Mouse (Mus musculus) G1E-ER4 (cell line): ENCODE data around the gene Reln. TPM values are rescaled to one million over a fixed set of nuclear protein-coding genes. Genes with fewer than 3 reads are reported as not detected.

ENCODE experiments used
- GATA1 ChIP-seq: IDR thresholded peaks from one replicate; pipeline ENCODE4 v1.8.0; 2012; ENCODE audit warnings: low read length, inconsistent platforms
- polyA plus RNA-seq: library from polyadenylated mRNA; stranded (reverse); fragments of >175 nt; gene quantifications from 2 replicates; pipeline ENCODE4 v1.2.3, GENCODE M21; 2012

Gene Reln
- polyA plus RNA-seq, 1 experiment = 0.05 TPM

DNA sequence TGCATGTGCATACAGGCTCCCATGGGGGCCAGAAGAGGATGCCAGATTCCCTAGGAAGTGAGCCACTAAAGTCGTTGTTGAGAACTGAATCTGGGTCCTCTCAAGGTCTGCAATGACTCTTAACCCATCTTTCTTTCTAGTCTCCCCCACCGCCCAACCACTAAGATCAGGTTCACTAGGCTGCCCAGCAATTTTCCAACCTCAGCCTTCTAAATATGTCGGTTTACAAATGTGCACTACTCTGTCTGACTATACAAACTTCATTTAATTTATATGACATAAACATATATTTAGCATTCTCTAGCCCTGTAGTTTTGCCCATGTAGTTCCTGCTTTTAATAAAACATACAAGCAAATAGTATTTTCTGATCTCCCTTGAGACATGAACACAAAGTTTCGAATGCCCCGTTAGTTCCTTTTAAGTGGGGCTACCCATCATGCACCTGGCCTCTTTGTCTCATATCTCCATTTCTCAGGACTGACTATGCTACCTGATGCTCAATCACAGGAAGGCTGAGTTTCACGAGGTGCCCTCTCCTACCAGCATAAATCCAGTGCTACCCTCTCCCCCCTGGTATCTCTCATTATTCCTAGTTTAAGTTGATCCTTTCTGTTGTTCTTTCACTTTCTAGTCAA lies 317.1 kb downstream of the Reln start:
- TF ChIP-seq GATA1 = no peak

DNA sequence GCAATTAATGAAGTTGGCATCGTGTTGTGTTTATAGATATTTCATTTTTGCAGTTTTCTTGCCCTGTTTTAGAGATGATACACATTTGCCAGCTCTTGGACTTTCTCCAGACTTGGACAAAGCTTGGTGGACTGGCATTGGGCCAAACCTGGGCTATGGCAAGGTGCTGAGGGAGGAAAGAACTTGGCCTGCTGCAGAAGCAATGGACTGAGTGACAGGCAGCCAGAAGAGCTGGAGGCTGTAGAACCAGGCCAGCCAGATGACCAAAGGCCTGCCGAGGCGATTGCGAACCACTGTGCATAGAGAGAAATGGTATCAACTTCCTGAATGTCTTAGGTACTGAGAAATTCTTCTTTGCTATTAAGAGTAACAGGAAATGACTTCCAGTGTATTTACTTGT lies 318.8 kb downstream of the Reln start:
- TF ChIP-seq GATA1 = no peak

DNA sequence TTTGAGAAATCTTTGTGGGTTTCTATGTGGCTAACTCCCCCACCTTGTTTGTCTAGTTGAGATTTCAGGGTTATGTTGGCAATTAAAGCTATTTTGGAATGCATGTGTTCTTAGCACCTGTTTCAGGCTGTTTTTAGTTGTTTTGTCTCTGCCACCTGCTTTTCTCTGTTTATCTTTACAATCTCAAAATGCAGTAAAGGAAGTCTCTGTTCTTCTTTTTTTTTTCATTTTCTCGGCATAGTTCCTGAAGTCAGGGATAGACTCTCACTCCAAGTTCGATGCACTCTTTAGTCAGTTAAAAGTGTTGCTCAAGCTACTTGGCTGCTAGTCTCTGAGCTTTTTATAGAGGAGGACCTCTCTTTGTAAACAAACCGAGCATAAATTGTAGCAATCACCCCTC lies 320.4 kb downstream of the Reln start:
- no peak for TF ChIP-seq GATA1

DNA sequence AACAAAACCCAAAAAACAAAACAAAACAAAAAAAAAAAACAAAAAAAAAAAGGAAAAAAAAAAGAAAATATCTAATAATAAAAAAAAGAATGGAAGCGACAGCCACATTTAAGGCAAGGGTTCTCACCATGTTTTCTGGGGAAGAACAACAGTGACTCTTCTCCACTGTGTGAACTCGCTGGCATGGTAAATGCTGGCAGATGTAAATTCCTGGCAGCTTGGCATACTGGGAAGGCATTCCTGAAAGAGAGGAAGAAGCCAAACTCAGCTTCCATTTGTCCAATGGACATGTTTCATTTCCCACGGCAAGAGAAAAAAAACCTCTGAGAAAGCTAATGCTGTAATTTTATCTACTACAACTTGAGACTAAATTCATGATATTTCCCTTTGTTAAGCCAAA lies 326.6 kb downstream of the Reln start:
- no peak for TF ChIP-seq GATA1

DNA sequence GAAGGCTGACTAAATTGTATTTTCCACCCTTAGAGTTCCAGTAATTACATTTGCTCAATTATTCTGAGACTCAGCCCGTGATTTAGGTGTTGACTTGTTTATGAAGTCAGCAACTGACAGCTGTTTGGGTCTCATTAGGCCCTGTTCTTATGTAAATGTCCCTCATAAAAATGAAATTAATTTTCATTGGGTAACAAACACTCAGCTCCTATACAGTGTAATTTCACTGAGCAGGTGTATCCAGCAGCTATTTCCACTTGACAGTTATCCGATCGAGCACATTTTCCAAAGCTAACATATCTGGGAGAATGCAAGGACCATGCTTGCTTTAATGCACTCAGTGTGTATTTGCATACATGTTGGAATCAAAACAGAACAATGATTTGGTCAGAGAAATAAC lies 330.0 kb downstream of the Reln start:
- no peak for TF ChIP-seq GATA1

DNA sequence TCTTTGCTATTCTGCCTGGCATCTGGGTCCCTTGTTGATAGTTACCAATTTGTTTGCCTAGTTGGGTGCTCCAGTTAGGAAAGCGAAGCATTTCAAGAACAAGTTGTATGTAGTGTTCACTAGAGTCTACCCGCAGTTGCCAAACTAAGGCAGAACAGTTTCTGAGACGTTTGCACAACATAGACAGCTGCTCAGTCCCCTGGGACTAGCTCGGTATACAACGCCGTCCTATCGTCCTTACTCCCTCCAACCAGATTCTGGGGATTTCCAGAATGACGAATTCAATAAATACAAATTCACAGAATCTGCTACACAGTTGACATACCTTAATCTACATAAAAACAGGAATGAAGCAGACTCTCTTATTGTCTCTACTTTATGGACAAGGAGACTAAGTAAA lies 335.4 kb downstream of the Reln start:
- TF ChIP-seq GATA1 = no peak

DNA sequence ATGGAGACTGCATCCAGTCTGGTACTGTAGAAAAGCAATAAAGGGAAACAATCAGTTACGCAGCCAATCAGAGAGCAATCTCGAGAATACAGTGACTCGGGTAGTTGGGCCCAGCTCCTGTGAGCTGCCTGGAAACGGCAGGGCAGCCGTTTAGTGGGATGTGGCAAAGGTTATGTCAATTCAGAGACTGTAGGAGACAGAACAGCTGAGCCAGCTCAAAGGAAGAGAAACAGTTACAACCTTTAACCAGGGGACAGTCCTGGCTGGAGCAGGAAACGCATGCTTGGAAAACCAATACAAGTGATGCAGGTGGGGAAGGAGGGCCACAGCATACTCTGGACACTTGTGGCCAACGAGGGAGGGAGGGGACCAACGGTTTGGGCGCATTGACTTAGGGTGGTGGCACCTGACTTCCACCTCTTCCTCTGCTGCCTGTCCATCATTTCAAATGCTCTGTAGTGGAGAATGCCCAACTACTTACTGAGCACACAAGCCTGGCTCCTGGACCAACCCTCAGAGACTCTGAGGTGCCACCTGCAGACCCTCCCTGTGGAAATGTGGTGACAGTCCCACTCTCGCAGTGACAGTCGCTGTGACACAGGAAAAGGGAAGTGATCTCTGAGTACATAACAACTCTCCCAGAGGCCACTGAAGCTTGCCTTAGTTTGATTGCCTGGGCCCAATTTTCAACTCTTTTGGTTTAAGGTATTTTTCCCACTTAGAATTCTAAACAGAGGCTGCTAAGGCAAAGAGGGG lies 337.0 kb downstream of the Reln start:
- TF ChIP-seq GATA1 = no peak

DNA sequence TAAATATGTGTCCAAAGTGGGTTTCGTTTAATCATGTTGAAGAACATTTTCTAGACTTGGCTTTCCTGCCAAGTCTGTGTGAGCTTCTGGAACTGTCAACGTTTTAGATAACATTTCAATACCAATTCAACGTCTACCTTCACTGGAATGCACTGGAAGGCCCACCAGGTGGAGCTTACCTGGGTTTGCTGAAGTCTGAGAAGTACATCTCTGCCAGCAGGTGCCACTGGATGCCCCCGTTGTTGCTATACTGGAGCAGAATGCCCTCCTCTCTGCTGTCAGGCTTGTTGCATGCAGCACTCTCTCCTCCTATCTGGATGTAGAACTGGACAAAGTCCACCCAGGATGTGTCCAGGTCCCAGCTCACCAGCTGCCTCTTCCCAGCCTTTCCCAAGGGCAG lies 340.6 kb downstream of the Reln start:
- no peak for TF ChIP-seq GATA1

DNA sequence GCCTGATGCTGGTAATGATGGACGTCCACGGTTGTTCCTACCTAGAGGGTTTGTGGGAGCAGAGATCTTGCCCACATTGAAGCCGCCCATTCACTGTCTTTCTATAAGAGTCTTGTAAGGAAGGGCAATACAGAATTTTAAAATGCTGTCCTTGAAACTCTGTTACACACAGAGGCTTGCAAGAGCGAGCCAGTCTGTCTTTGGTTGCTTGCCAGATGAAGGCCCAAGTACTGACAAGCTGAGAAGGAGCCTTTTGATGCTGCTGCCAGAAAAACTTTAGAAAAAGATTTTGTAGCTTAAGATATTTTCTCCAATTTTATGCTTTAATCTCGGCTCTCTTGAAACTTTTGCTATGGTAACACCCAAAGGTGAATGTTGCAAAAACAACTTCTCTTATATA lies 356.8 kb downstream of the Reln start:
- TF ChIP-seq GATA1 = no peak

DNA sequence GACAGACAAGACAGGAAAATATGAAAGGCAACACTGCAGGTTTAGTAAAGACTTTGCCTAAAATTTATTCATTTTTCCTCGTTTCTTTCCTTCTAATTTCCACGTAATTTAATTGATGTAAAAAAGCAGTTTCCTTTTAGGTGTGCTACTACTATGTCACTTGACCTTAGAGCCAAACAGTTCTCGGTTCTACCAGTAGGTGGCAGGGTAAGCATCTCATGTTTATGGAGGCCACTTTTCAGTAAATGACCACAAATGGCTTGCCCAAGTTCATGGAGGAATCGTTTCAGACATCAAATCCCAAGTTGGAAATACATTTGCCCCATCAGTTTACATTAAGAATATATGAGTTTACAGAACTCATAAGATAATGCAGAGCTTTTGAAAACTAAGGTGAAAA lies 358.2 kb downstream of the Reln start:
- TF ChIP-seq GATA1 = no peak

DNA sequence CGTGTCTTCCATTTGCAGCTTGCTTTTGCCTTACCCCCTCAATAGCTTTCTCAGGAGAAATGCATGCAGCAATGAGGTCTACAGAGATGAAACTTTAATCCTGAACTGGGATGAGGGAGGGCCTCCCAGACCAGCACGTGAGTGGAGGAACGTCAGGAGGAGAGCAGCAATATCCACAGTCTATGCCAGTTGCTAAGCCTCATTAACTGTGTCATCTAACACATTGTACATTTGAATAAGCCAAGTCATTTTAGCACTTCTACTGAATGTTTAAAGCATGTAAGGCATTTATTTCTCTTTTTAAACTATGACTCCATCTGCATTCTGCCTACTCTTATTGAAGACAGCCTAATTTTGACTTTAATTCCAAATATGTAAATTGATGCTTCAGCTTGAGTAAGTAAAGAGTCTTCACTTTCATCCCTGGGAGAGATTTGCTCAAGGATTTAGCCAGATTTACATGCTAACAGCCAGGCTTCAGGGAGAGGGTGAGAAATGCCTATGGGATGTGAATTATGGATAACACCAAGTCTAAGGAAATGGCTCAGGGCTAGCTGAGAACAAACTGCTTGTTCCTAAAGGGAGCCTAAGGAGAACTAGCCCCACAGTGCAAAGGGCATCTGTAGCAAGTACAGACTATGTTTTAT lies 361.4 kb downstream of the Reln start:
- TF ChIP-seq GATA1 = no peak

DNA sequence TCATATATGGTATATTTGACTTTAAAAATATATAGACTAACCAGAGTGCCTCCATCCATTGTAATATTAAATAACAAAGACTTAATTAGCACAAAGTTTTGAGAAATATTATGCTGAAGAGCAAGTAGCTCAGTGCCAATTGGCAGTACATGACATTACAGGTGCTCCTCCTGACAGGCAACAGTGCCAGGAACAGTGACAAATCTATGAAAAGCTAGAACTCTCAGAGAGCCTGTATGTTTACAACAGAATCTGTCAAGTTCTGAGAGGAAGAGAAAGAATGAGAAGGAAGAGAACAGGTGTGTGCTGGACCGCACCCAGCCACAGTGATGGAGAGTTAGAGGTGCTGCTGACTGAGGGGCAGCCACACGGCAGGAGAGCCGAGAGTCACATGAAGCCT lies 363.3 kb downstream of the Reln start:
- TF ChIP-seq GATA1 = no peak

DNA sequence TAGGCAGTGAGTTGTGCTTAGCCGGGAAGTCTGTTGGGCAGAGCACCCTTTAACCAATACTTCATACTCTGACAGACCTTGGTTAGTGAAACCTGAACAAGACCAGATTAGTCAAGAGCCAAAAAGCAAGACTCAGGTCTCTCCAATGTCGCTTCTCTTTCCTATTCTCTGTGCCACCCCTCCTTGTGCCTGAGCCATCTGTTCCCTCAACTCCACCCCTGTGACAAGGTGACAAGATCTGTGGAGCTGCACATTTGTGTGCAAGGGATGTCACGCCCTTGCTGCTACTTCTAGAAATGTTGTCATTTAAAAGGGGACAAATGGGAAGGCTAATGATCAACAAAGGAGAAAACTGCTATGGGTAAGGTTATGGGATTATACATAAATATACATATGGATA lies 364.0 kb downstream of the Reln start:
- TF ChIP-seq GATA1 = no peak

DNA sequence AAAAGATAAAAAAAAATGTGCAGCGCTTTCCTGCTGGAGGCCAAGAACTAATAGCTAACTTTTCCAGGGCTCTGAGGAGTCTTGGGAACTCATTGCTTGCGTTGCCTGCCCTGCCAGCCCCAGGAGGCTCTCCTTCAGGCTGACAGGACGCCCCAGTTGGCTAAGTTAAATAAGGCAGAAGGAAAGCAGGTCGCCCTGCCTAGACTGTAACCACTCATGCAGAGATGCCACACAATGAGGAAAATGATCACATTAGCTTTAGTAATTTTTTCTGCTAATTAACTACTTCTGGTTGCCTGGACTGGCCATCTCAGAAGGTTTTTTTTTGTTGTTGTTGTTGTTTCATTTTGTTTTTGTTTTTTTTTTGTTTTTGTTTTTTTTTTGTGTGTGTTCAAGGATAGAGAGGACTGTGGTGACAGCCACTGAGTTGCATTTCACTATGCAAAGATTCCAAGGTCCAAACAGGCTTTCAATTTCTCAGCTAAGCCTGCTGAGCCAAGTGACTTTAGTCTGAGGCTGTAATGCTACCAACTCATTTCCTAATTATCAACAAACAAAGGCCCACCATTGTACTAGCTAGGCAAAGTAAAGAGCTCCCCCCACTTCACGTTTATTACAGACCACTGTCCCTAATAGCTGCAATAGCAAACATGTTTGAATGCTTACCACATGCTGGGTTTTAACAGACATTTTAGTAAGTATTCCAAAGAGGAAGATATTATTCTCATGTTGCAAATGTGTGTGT lies 371.1 kb downstream of the Reln start:
- TF ChIP-seq GATA1 = no peak

DNA sequence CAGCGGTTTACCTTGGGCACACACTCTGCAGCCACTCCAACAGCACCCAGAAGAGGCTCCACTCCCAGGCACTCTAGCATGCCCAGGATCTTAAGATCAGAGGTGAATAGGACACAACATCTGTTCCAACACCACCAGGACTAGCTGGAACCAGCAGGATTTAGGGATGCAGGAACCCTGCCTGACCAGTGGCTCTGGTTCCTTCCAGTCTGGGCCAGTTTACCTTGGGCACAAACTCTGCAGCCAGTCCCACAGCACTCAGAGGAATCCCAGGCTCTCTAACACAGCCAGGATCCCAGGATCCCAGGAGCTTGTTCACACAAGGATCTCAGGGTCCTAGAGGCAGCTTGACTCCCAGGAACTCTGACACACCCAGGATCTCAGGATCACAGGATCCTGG lies 382.7 kb downstream of the Reln start:
- no peak for TF ChIP-seq GATA1

DNA sequence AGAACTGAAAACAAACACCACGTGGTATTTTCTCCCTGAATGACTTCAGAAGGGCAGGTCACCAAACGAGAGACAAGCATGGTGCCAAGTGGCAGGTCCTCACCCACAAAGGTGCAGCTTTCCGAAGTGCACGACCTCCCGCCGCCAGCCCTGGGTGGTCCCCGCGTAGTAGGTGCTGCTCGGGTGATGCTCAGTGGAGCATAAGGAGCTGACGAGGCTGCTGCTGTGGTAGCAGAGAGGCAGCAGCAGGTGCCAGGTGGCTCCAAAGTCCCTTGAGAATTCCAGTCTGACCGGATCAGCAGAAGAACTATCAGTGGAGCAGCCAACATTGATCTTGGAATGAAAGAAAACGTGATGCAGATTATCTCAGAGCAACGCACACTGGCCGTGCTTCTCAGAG lies 384.4 kb downstream of the Reln start:
- no peak for TF ChIP-seq GATA1
